Mouse (Mus musculus) erythroblast, embryonic 14.5 days (primary cell): Measurements from ENCODE around the gene Osm.

Experiments
- GATA1 ChIP-seq: IDR thresholded peaks from 2 replicates; pipeline ENCODE4 v1.6.1; 2012; ENCODE audit warnings: low read length, inconsistent platforms, mixed read lengths
- TAL1 ChIP-seq: IDR thresholded peaks from 3 replicates; pipeline ENCODE4 v1.6.1; 2012; ENCODE audit warnings: low read length, inconsistent platforms, mixed read lengths

DNA sequence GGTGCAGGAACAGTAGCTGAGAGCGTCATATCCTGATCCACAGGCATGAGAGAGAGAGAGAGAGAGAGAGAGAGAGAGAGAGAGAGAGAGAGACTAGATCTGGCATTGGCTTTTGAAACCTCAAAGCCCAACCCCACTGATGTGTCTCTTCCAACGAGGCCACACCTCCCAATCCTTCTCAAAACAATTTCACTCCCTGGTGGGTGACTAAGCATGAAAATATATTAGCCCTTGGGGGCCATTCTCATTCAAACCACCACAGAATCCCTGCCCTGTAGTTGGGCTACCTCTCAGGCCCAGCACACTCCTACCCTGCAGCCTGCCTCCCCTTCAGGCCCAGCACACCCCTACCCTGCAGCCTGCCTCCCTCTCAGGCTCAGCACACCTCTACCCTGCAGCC lies 16.7 kb downstream of the Osm start:
- no peak for TF ChIP-seq GATA1
- no peak for TF ChIP-seq TAL1
